Mouse (Mus musculus): ENCODE results near the gene Clec9a.

Gene Clec9a

GRCm38 (mm10) chr6:129425812-129426211 lies 17.1 kb downstream of the Clec9a start:
- DNase-seq = no peak

GRCm38 (mm10) chr6:129427281-129427680 lies 18.6 kb downstream of the Clec9a start:
- no peak for DNase-seq

- DNase-seq = no peak
These were observed 25.6 kb downstream of the Clec9a start for GRCm38 (mm10) chr6:129434239-129434638.

- DNase-seq = no peak
These were observed 27.4 kb downstream of the Clec9a start for GRCm38 (mm10) chr6:129436025-129436424.

GRCm38 (mm10) chr6:129438033-129438432 lies 29.4 kb downstream of the Clec9a start:
- no peak for DNase-seq

GRCm38 (mm10) chr6:129449743-129450142 lies 41.1 kb downstream of the Clec9a start:
- DNase-seq = no peak

GRCm38 (mm10) chr6:129451411-129452039 lies 42.9 kb downstream of the Clec9a start, which contains the start of gene Clec1a:
Clec1a (minus strand) TSS chr6:129452000.
- no peak for DNase-seq

GRCm38 (mm10) chr6:129471386-129471785 lies 62.7 kb downstream of the Clec9a start:
- DNase-seq = no peak

- DNase-seq = no peak
These were observed 64.0 kb downstream of the Clec9a start for GRCm38 (mm10) chr6:129472627-129473026.

Data from thymus, postnatal 4 days (tissue).